Mouse (Mus musculus) heart, postnatal 0 days (tissue): Measurements from ENCODE around the gene Tmem132c.

ENCODE experiments used
- CTCF ChIP-seq: IDR thresholded peaks from 2 replicates; pipeline ENCODE4 v1.5.1; 2016; ENCODE audit warnings: antibody characterized with exemption, control low read depth, low read depth
- EP300 ChIP-seq: IDR thresholded peaks from 2 replicates; pipeline ENCODE4 v1.6.1; 2016; ENCODE audit warnings: antibody characterized with exemption, low read depth

DNA sequence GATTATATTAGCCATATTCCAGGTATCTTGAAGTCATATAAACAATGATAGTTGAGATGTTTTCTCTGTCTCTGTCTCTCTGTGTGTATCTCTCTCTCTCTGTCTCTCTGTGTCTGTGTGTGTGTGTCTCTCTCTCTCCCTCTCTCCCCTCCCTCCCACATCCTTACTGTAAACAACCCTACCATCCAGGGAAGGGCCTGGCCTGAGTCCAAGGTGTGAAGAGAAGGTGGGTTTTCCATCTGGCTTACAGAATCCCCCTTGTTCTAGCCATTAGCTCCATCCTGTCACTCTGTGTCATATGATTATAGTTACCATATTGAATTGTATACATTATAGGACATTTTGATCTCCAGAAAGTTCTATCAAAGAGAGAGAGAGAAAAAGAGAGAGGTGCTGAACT is 182.3 kb downstream of the Tmem132c start:
- TF ChIP-seq CTCF (no peak), EP300 (no peak)
